Mouse (Mus musculus) forebrain, embryonic 13.5 days (tissue): Measurements from ENCODE around the gene Arfip2. TPM values are rescaled to one million over a fixed set of nuclear protein-coding genes. Genes with fewer than 3 reads are reported as not detected.

ENCODE experiments used
- ATAC-seq: fragments of 200-750 bp; cut with Nextera tagmentation; 2 replicates; pipeline ENCODE4 v1.8.0; 2017
- H3K27ac ChIP-seq: fragments of 300-500 bp; sonication (generic); 2 replicates; pipeline ENCODE4 v1.5.1; 2015; ENCODE audit warnings: inconsistent platforms, mild to moderate bottlenecking, moderate library complexity
- H3K27me3 ChIP-seq: fragments of 300-500 bp; sonication (generic); 2 replicates; pipeline ENCODE4 v1.6.1; 2015; ENCODE audit warnings: mild to moderate bottlenecking, inconsistent platforms
- H3K36me3 ChIP-seq: fragments of 300-500 bp; sonication (generic); 2 replicates; pipeline ENCODE4 v1.6.1; 2015; ENCODE audit warnings: mild to moderate bottlenecking, inconsistent platforms; ENCODE audit not compliant: poor library complexity, severe bottlenecking
- H3K4me1 ChIP-seq: fragments of 300-500 bp; sonication (generic); 2 replicates; pipeline ENCODE4 v1.6.1; 2015; ENCODE audit warnings: inconsistent platforms
- H3K4me2 ChIP-seq: fragments of 300-500 bp; sonication (generic); 2 replicates; pipeline ENCODE4 v1.6.1; 2015; ENCODE audit warnings: inconsistent platforms, mild to moderate bottlenecking, moderate library complexity
- H3K4me3 ChIP-seq: fragments of 300-500 bp; sonication (generic); 2 replicates; pipeline ENCODE4 v1.5.1; 2015; ENCODE audit warnings: mild to moderate bottlenecking, inconsistent platforms
- H3K9ac ChIP-seq: fragments of 300-500 bp; sonication (generic); 2 replicates; pipeline ENCODE4 v1.6.1; 2015; ENCODE audit warnings: mild to moderate bottlenecking, inconsistent platforms
- H3K9me3 ChIP-seq: fragments of 300-500 bp; sonication (generic); replicated peaks from 2 replicates; pipeline ENCODE4 v1.6.1; 2016; ENCODE audit warnings: inconsistent platforms
- WGBS: fragments of 180-500 bp; shearing (Covaris S2); methylation state at CpG from one replicate; pipeline ENCODE4 v1.1.7; 2015; 5-methylcytosine and 5-hydroxymethylcytosine counted together
- polyA plus RNA-seq: library from polyadenylated mRNA; unstranded; fragments of >200 nt; fragmentation: Nextera tagmentation; extraction: Ambion mirVana; gene quantifications from 2 replicates; pipeline ENCODE4 v1.2.1, GENCODE M21; 2015

The Arfip2 gene
- polyA plus RNA-seq, 1 experiment from 2014 or later: 76.4 TPM

DNA sequence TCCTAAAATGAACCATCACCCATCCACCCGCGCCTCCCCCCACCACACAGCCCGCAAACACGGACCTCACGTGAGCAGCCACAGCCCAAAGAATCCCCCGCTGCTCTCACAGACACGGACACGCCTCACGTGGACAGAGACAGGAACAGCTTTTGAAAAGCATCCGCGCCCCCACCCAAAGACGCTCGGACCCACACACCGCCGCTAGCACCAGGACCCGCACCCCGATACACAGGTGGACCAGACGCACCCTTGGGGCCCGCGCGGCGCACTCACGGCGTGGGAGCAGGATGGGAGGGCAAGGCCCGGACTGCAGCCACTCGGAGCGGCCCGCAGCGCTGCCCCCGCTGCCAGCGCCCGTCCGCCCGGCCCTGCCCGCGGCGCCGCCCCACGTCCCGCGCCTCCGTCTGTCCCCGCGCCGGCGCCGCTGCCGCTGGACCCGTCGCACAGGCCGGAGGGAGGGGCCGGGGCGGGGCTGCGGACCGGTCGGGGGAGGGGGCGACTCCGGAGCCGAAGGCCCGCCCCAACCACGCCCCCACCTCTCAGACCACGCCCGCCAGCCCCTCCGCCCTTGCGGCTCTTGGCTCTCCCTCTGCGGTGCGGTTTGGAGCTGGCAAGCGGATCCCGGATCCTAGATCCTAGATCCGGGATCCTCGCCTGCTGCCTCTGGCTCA, 7.0 kb downstream of the Arfip2 start, which contains the start of gene Trim3:
Trim3 (minus strand) TSS at position 445 of the 674 bp plus-strand sequence.
- peaks cover 44% of the 10 kb centered on the region for H3K4me1 ChIP-seq
- WGBS: under 1% methylated on average over 38 of the region's 71 CpGs

DNA sequence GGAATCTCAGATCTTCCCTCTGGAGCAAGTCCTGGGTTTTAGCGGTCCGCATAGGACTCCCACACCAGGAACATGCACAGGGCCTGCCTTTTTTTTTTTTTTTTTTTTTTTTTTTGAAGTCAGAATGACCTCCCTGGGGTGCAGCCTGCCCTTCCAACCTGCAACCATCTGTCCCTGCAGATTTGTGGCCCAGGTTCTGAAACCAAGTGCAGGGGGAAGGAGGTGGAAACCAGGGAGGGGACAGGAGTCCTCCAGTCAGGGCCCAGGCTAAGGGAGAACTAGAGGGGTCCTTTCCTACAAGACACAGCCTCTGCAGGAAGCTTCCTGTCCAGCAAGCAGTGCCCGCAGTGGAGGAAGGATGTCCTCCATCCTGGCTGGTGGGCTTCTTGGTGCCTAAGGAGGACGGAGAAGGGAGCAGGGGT, 7.7 kb downstream of the Arfip2 start:
- Histone ChIP-seq H3K4me3 (peak overlapping the region; percentile 85), H3K27ac (peak overlapping the region; percentile 44), H3K9ac (peak overlapping the region; percentile 87), H3K36me3 (peaks cover 23% of the 10 kb centered on the region), H3K27me3 (no peaks in the 10 kb centered on the region), H3K4me2 (peak overlapping the region; percentile 82), H3K9me3 (no peaks in the 10 kb centered on the region), H3K4me1 (peaks cover 47% of the 10 kb centered on the region)
- ATAC-seq: no peak
- WGBS: 11% methylated on average over 4 of the region's 4 CpGs

More for the DNA sequence above, 7.0 kb downstream of the Arfip2 start, which contains the start of gene Trim3:
- H3K4me3 ChIP-seq: peak within 1 kb of the TSS; percentile 85
- H3K27me3 ChIP-seq: no peaks in the 10 kb centered on the region
- peaks cover 30% of the 10 kb centered on the region for H3K36me3 ChIP-seq
- H3K9me3 ChIP-seq: no peaks in the 10 kb centered on the region
- peak within 1 kb of the TSS; percentile 82 for H3K4me2 ChIP-seq
- peak within 1 kb of the TSS; percentile 87 for H3K9ac ChIP-seq
- H3K27ac ChIP-seq: peak within 1 kb of the TSS; percentile 75
- ATAC-seq: peak; percentile 89

DNA sequence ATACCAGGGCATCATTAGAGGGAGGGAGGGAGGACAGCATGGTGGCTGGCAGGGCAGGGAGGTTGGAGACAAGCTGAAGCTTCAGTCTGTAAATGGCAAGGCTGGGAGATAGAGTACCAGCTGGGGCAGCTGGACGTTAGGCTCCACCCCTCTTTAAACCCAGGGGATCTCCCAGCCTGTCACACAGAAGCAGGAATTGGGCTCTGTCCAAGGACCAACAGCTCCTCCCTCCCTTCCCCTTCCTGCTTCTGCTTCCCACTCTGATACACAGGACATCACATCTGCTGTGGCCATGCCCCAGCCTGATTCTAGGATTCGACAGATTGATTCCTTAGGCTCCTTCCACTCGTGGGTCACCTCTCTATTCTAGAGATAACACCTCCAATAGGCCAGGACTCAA, 11.6 kb downstream of the Arfip2 start:
- Histone ChIP-seq H3K9me3 (no peaks in the 10 kb centered on the region), H3K9ac (no peak overlapping the region), H3K27ac (peak overlapping the region; percentile 61), H3K4me2 (no peak overlapping the region), H3K36me3 (peaks cover 18% of the 10 kb centered on the region), H3K4me3 (no peak overlapping the region), H3K27me3 (no peaks in the 10 kb centered on the region), H3K4me1 (peaks cover 36% of the 10 kb centered on the region)
- WGBS: 19% methylated on average over 3 of the region's 3 CpGs
- peak; percentile 20; the same call in 1 of the 2 replicates for ATAC-seq

DNA sequence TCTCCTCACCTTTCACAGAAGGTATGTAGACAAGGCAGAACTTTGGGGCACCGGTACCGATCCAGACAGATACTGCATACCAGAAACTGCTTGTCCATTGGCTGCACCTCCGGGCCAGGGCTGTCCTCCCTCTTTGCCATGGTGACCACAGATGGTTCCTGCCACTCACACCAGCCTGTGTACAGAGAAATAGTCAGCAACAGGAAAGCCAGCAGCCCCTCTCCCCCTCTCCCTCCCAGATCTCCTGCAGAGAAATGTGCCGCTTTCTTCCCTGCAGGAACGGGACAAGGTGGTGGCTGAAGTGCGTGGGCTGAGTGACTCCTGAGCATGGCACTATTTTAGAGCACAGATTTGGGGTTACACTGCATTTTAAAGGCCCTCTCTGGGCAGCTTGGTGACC, 14.8 kb downstream of the Arfip2 start:
- Histone ChIP-seq H3K27me3 (no peaks in the 10 kb centered on the region), H3K9me3 (no peaks in the 10 kb centered on the region), H3K4me1 (peaks cover 19% of the 10 kb centered on the region), H3K27ac (no peak overlapping the region), H3K4me2 (no peak overlapping the region), H3K36me3 (peaks cover 50% of the 10 kb centered on the region), H3K9ac (no peak overlapping the region), H3K4me3 (no peak overlapping the region)
- no peak for ATAC-seq
- 87% methylated on average over 6 of the region's 6 CpGs for WGBS

DNA sequence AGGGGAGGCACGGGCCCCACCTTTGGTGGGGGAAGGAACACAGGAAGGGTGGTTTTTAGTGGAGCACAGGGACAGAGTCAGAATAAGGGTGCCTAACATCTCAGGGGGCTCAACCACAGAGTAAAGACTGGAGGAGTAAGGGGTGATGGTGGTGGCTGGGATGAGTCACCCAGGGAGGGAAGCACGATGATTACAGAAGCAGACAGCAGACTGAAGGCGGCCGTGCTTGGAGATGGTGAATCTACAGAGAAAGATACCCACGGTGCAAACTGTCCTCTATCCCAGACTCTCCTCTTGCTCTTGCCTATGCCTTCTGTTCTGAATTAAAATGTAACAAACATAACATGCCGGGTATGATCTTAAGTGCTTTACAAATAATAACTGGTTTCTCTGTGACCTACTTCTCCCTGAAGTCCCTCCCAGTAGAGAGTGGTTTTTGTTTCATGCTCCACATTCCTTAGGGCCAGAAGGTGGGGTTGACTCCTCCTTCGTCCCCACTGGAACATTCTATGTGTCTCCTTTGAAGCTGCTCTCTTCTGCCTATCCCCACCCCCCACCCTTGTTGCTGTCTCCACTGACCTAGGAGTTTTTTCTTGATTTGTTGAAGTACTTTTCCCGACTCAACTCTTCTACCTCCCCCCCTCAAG, 18.4 kb downstream of the Arfip2 start:
- Histone ChIP-seq H3K9me3 (no peaks in the 10 kb centered on the region), H3K4me1 (no peaks in the 10 kb centered on the region), H3K4me3 (no peak overlapping the region), H3K9ac (no peak overlapping the region), H3K27ac (no peak overlapping the region), H3K27me3 (no peaks in the 10 kb centered on the region), H3K4me2 (no peak overlapping the region), H3K36me3 (peaks cover 86% of the 10 kb centered on the region)
- ATAC-seq: no peak
- 86% methylated on average over 8 of the region's 8 CpGs for WGBS

DNA sequence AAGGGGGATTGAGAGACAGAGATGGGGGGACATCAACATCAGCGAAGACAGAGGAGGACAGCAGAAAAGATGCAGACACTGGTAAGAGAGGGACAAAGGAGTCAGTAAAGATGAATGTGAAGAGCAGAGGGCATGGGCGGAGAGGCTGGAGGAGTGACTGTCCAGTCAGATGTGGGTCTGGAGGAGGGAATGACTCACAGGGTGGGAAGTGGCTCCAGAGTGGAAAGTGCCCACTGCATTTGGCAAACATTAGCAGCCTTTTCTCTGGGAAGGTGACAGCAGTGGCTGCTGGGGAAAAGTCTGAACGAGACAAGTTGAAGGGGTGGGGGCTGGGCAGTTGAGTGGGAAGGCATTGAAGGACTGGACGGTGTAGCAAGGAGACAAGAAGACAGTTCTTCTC, 19.2 kb downstream of the Arfip2 start:
- no peak overlapping the region for H3K4me3 ChIP-seq
- H3K36me3 ChIP-seq: peaks cover 93% of the 10 kb centered on the region
- 80% methylated on average over 4 of the region's 4 CpGs for WGBS
- no peak overlapping the region for H3K4me2 ChIP-seq
- no peaks in the 10 kb centered on the region for H3K4me1 ChIP-seq
- ATAC-seq: no peak
- no peak overlapping the region for H3K9ac ChIP-seq
- H3K27ac ChIP-seq: no peak overlapping the region
- no peaks in the 10 kb centered on the region for H3K27me3 ChIP-seq
- H3K9me3 ChIP-seq: no peaks in the 10 kb centered on the region

DNA sequence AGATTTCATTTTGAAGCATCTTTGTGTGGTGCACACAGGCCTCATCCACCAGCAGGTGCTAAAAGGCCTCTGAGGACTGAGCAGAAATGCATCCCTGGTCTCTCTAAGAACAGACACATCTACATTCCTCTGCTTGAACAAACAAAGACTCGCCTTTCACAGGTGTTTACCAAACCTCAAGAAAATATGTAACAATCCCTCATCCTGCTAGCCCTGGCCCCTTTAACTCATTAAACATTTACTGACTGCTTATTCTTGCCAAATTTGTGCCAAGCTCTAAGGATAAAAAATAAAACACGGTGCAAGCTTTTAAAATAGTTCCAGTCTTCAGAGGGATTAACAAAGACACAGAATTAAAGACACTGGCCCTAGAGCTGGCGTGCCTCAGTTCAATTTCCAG, 20.5 kb downstream of the Arfip2 start:
- 77% methylated on average over 3 of the region's 3 CpGs for WGBS
- Histone ChIP-seq H3K9me3 (no peaks in the 10 kb centered on the region), H3K4me1 (no peaks in the 10 kb centered on the region), H3K36me3 (peaks cover 99% of the 10 kb centered on the region), H3K27ac (no peak overlapping the region), H3K9ac (no peak overlapping the region), H3K4me2 (no peak overlapping the region), H3K4me3 (no peak overlapping the region), H3K27me3 (no peaks in the 10 kb centered on the region)
- no peak for ATAC-seq

DNA sequence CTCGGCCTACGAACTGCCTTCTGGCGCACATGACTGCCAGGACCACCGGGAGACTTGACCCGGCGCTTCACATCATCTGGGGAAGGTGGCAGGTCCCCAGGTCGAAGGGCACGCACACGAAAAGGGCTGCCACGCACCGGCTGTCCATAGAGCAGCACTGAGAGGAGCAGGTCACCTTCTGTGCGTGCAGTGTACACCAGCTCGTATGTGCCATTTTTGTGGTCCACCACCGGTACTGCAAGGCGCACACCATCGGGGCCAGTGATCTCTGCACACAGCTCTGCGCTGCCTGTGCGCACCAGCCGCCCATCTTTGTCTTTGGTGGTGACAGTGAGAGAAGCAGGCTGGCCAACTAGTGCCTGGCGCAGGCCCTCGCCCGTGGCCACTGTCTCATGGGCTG, 22.4 kb downstream of the Arfip2 start:
- Histone ChIP-seq H3K9ac (no peak overlapping the region), H3K27me3 (no peaks in the 10 kb centered on the region), H3K36me3 (peaks cover 99% of the 10 kb centered on the region), H3K27ac (no peak overlapping the region), H3K9me3 (no peaks in the 10 kb centered on the region), H3K4me1 (no peaks in the 10 kb centered on the region), H3K4me3 (no peak overlapping the region), H3K4me2 (no peak overlapping the region)
- ATAC-seq: no peak
- 95% methylated on average over 22 of the region's 22 CpGs for WGBS

DNA sequence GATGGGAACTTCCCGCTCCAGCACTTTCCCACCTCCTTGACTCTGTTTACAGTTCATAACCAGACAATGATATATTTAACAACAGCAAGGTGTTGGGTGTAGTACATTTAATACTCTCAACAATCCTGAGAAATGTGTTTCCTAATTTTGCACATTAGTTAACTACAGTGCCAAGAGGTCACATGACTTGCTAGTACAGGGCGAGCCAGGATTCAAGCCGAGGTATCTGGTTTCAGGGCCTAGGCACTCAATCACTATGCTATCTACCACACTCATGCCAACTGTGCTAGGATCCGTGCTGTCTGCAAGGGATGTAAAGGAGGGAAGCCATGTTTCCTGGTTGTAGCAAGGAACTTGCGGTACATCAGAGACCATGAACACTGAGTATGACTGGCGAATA, 23.7 kb downstream of the Arfip2 start:
- Histone ChIP-seq H3K27ac (no peak overlapping the region), H3K27me3 (no peaks in the 10 kb centered on the region), H3K36me3 (peaks cover 99% of the 10 kb centered on the region), H3K4me2 (no peak overlapping the region), H3K4me1 (no peaks in the 10 kb centered on the region), H3K4me3 (no peak overlapping the region), H3K9ac (no peak overlapping the region), H3K9me3 (no peaks in the 10 kb centered on the region)
- no peak for ATAC-seq
- WGBS: 94% methylated on average over 6 of the region's 6 CpGs

DNA sequence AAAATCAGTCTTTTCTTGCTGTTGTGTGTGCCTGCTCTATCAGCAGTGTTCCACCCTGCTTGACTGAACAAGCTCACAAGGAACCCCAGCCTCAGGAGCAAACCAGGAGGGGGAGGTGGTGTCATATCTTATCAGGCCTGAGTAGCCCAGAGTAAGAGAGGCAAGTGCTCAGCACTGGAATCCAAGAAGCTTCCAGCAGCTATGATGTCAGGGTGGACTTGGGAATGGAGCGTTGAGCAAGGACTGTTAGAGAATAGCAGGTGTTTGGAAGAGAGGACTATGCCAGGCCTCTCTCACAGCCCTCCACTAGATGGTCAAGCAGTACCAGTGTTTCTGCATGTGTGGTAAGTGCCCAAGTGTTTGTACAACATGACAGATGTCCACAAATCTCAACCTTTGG, 24.5 kb downstream of the Arfip2 start:
- peaks cover 99% of the 10 kb centered on the region for H3K36me3 ChIP-seq

DNA sequence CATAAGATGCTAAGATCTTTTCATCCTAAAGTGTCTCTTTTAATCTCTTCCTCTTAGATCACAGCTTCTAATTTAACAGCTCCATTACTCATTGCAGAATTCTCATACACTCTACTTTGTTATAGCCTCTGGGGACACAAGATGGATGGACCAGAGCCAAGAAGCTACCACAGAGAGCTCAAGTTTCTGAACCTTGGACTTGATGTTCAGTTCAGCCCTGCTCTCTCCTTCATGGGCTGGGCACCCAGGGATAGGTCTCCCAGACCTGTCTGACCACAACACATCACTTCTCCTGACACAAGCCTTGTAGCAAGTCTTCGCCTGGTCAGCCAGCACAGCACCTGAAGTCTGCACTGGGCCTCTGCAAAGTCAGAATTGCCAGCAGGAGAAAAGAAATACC, 25.8 kb downstream of the Arfip2 start:
- no peak for ATAC-seq
- Histone ChIP-seq H3K27me3 (no peaks in the 10 kb centered on the region), H3K9me3 (no peaks in the 10 kb centered on the region), H3K4me2 (no peak overlapping the region), H3K9ac (no peak overlapping the region), H3K36me3 (peaks cover 99% of the 10 kb centered on the region), H3K27ac (no peak overlapping the region), H3K4me3 (no peak overlapping the region), H3K4me1 (no peaks in the 10 kb centered on the region)
- 97% methylated on average over 1 of the region's 1 CpGs for WGBS

More for the DNA sequence above, 24.5 kb downstream of the Arfip2 start:
- Histone ChIP-seq H3K9me3 (no peaks in the 10 kb centered on the region), H3K4me2 (no peak overlapping the region), H3K4me3 (no peak overlapping the region), H3K27me3 (no peaks in the 10 kb centered on the region), H3K9ac (no peak overlapping the region), H3K27ac (no peak overlapping the region), H3K4me1 (no peaks in the 10 kb centered on the region)
- WGBS: 76% methylated on average over 1 of the region's 1 CpGs
- no peak for ATAC-seq

DNA sequence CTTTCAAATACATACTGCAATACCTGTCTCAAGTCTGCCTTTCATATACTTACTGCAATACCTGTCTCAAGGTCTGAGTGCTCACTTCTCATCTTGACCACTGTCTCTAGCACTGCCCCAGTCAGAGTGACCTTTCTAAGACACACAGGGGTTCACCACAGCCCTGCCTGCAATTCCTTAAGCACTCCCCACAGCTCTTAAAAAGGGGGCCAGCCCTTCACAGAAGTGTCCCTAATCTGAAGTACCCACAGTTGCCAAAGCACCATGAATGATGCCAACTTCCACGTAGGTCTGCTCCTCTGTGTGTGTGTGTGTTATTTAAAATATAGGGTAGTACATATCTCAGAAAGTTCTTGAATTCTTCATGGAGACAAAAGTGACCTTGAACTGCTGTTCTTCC, 28.4 kb downstream of the Arfip2 start:
- Histone ChIP-seq H3K4me1 (no peaks in the 10 kb centered on the region), H3K4me3 (no peak overlapping the region), H3K9ac (no peak overlapping the region), H3K27me3 (no peaks in the 10 kb centered on the region), H3K27ac (no peak overlapping the region), H3K36me3 (peaks cover 75% of the 10 kb centered on the region), H3K9me3 (no peaks in the 10 kb centered on the region), H3K4me2 (no peak overlapping the region)
- ATAC-seq: no peak
- WGBS: 94% methylated on average over 1 of the region's 1 CpGs
